Mouse (Mus musculus) testis, postnatal 10 days (tissue): Measurements from ENCODE around the gene Gm6268.

Experiments used
- DNase-seq: peaks from one replicate; pipeline ENCODE4 v3.0.0; 2021; ENCODE audit warnings: low spot score

Gene Gm6268

DNA sequence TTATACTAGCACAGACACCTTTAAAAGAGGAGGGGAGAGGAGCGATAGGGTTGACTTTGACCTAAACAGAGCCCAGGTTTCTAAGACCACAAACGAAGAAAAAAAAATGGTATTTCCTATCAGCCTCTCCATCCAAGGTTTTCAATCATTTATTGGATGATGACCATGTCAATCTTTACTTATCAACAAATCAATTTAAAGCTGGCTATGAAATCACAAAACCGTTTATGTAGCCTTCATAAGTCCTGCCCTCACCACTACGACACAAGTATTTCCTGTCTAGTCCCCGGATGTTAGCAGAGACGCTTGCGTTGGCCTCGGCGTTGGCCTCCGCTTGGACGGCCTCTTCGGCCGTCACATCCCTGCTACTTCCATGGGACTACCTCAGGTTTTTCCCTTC, at the start of gene Gm6268:
Gene Gm6268 (plus strand): TSS at position 301 of the 400 bp plus-strand sequence.
- DNase-seq: no peak

DNA sequence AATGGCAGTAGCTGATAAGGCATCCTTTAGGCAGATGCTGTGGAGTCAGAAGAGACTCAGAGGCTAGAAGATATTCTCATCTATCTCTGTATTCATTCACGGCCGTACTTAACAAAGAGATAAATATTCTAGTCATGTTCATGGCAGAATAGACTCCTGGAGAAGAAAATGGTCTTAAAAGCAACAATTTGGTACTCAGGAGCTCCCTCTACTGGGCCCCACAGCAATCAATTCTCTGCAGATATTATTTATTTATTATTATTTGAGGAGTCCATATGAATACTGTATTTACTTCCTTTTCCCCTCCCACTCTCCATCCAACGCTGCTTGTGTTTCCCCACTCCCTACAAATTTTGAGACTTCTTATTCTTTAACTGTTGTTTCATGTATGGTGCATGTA, 48.6 kb upstream of the Gm6268 start:
- peak; percentile 51 for DNase-seq

DNA sequence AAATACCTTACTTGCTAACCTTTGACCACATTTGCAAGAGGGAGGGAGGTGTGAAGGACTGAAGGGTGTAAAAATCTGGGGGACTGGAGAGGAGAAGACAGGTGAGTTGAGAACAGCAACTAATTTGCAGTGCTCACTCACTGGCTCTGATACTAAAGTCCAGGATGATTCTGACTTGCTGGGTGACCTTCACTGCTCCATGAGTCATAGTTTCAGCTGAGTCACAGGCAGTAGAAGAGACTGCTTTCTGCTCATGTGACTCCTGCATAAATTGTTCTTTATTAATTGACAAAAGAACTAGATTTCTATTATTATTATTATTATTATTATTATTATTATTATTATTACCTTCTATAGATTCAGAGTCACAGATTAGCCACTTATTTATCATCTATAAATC, 15.7 kb upstream of the Gm6268 start:
- no peak for DNase-seq

DNA sequence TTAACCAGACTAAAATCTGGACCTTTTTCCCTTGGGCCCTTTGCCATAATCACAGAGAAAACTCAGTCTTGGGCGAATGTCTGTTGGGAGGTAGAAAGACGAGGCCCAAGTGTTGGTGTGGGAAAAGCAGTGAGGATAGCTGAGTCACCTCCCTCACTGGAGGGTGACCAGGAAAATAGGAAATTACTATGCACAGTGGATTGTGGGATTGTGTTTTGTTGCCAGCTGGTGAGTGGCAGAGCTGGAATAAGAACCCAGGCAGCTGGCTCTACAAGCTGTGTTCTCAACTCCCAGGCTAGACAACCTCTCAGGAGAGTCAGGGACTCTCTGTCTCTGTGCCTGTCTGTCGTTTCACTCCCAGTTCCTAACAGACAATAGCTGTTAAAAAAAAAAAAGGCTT, 11.1 kb upstream of the Gm6268 start:
- DNase-seq: no peak

DNA sequence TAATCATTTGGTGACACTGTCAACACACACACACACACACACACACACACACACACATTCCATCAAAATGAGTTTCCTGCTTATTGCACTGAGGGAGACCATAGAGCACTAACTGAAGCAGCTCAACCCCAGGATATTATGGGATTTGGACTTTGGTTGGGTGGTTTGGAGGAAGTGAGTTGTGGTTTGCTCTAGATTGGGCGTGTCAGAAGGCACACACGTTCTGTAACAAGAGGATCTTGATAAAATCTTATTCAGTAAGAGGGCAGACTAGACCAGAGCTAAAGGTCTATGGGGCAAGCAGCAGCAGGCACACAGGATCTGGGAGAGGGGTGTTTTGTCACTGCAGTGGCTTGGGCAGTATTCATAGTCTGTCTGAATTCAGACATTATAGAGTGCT, 10.6 kb upstream of the Gm6268 start:
- no peak for DNase-seq

DNA sequence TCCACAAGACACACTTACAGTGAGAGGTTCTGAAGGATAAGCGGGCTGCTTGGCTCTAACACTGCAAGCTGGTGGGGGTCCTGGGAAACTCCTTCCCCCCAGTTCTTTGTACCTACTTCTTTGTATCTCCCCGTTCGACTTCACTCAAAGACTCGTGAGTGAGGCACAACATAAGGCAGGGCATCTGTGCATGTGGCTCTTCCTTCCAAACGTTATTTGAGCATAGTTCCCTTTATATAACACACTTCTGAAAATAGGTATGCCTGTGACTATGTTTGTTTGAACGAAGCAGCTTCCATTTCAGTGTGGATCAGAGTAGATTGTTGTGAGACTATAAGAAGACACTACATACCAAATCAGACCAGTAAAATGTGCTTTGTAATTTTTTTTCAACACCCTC, 8.4 kb upstream of the Gm6268 start:
- no peak for DNase-seq

DNA sequence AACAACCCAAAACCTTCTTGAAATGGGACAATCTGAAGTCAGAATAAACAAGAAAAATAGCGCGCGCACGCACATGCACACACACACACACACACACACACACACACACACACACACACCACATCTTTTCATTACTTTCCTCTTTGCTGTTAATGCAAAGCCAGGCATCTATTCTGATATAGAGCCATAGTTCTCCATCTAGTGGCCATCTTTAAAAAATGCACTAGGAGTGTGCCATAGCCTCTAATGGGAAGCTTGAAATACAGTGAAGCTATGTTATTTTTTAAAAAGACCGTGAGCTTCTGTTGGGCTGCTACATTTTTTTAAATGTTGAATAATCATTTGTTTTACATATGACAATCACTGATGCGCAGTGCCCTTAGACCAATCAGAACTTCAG, 7.8 kb upstream of the Gm6268 start:
- no peak for DNase-seq

DNA sequence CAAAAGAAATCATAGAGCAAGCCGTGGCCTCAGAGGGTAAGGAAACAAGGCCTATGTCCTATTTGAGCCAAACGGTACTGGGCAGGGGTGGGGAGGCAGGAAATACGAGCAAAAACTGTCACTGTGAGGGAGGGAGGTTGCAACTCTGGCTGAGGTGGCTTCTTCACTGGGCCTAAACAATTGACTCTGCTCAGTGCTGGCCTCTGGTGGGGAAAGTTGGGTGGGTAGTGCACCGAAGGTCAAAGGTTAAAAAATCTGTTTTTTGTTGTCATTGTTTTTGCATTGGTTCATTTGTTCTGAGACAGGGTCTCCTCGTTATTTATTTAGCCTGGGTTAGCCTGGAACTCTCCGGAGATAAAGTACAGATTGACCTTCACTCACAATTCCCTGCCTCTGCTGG, 1.2 kb downstream of the Gm6268 start:
- peak; percentile 52 for DNase-seq

DNA sequence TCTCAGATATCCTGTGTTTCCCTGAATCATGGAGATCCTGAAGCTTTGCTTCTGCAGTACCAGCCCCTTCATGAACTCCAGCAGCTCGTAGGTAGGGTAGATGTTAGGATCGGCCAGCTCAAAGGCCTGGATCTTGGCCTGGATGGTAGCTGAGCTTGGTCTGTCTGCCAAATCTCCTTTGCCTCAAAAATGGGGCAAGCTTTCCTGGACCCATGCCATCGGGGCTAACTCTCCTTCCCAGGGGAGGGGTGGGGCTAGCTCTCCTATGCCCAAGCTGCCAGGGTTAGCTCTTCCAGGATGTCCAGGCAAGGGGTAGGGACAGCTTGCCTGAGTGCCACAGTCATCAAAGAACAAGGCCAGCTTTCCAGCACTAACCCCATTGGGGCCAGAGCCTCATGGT, 18.1 kb downstream of the Gm6268 start:
- peak; percentile 43 for DNase-seq

DNA sequence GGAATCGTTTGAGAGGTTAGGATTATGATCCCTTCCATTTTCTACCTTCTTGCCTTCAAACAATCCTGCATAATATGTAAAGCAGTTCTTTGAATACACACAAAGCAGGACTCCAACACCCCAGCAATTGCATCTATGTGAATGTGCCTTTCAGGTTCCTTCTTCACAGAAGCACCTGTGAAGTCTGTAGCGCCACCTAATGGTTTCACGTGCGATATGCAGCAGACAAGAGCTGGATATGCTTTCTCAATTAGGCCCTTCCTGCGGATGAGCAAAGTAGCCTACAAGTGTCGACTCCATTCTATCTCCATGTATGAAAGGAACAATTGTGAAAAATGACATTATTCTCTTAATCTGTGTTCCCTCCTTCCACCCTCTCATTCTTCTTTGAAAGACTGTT, 33.9 kb downstream of the Gm6268 start:
- DNase-seq: no peak

DNA sequence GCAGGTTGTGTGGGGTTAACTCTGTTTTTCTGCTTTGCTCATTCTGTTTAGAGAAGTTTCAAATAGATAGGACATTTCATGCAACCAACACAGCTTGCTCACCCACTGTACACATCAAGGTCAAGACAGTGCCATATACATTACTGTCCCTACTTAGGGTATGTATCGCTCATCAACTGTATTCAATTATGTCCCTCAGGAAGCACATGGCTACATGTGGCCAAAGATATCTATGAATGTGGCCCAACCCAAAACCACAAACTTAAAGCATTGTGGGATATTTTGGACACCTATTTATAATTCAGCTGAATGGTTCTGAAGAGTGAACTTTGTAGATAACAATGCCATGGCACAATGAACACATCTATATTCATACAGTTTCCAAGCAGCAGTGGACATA, 36.9 kb downstream of the Gm6268 start:
- DNase-seq: no peak
